Comparison of ENCODE assay signal across 28 mouse cellular contexts in the genomic region with DNA sequence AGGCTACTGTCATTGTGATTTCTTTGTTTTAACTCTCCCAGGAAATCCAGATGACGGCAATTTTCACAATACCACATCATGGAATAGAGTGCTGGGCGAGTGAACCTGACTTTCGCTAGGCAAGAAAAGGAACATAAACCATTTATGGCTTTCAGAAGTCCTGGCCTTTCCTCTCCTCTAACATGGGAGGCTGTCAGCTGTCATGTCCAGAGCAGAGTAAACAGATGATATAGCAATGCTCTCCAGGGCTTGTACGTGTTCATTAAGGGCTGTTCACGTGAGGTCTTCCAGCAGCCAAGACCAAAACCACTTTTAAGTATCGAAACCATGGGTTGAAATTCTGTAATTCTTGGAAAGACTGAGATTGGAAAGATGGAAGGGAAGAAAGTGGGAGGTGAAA.
A peak's percentile ranks its signal among the peaks of the same experiment; 100 is the strongest.
DNase-seq lines count a peak whose midpoint lies in the region; ATAC-seq lines count a peak whose summit lies in the region.
"Had no signal": no experiment of that assay in that cellular context is flagged by ENCODE, and none has a peak within 500 bp of the region (broad histone marks: within the 10 kb centered on the region; RNA-seq: fewer than 3 reads in every experiment).

No protein-coding gene starts in this region.

- ATAC-seq in forebrain, embryonic 12.5 days (ENCODE audit: low FRiP score): no peak
- ATAC-seq in forebrain, embryonic 16.5 days: no peak
- ATAC-seq in midbrain, embryonic 16.5 days: no peak
- peak; percentile 23; the same call in 1 of the 2 replicates for ATAC-seq in neural tube, embryonic 12.5 days (ENCODE audit: low FRiP score, low read depth)
- no peak for ATAC-seq in neural tube, embryonic 15.5 days (ENCODE audit: low FRiP score)
- ATAC-seq: hindbrain, embryonic 16.5 days; intestine, embryonic 15.5 days; Patski had no signal

- no peak overlapping the region for H3K4me2 ChIP-seq in forebrain, embryonic 12.5 days
- no peak overlapping the region for H3K4me2 ChIP-seq in forebrain, embryonic 16.5 days (ENCODE audit: low read length)
- H3K4me2 ChIP-seq in midbrain, embryonic 16.5 days (ENCODE audit: low read length): no peak overlapping the region
- H3K4me2 ChIP-seq in neural tube, embryonic 12.5 days (replicated peaks): no peak overlapping the region; the same call in 1 of the 2 replicates
- no peak overlapping the region for H3K4me2 ChIP-seq in neural tube, embryonic 15.5 days
- H3K4me2 ChIP-seq: embryonic facial prominence, embryonic 15.5 days; heart, embryonic 15.5 days; intestine, embryonic 15.5 days; limb, embryonic 13.5 days; liver, embryonic 11.5 days had no signal

- WGBS in forebrain, embryonic 12.5 days: 61% methylated on average over 6 of the region's 6 CpGs
- 45% methylated on average over 6 of the region's 6 CpGs for WGBS in forebrain, embryonic 16.5 days
- 68% methylated on average over 6 of the region's 6 CpGs for WGBS in midbrain, embryonic 10.5 days
- WGBS in midbrain, embryonic 16.5 days: 36% methylated on average over 6 of the region's 6 CpGs
- WGBS in neural tube, embryonic 12.5 days: 23% methylated on average over 6 of the region's 6 CpGs
- WGBS in neural tube, embryonic 15.5 days: 23% methylated on average over 6 of the region's 6 CpGs

- H3K4me1 ChIP-seq in forebrain, embryonic 12.5 days: peaks cover 38% of the 10 kb centered on the region
- peaks cover 13% of the 10 kb centered on the region for H3K4me1 ChIP-seq in forebrain, embryonic 16.5 days (replicated peaks; ENCODE audit: control insufficient read depth, insufficient read depth, low read length)
- peaks cover 57% of the 10 kb centered on the region for H3K4me1 ChIP-seq in midbrain, embryonic 10.5 days
- peaks cover 12% of the 10 kb centered on the region for H3K4me1 ChIP-seq in midbrain, embryonic 16.5 days (ENCODE audit: control insufficient read depth, insufficient read depth, low read length)
- peaks cover 17% of the 10 kb centered on the region for H3K4me1 ChIP-seq in neural tube, embryonic 12.5 days
- peaks cover 10% of the 10 kb centered on the region; the same call in 1 of the 2 replicates for H3K4me1 ChIP-seq in neural tube, embryonic 15.5 days
- H3K4me1 ChIP-seq: embryonic facial prominence, embryonic 15.5 days; heart, embryonic 10.5 days; intestine, embryonic 15.5 days; limb, embryonic 13.5 days had no signal

- no peak overlapping the region for H3K9ac ChIP-seq in forebrain, embryonic 12.5 days
- no peak overlapping the region for H3K9ac ChIP-seq in forebrain, embryonic 16.5 days (replicated peaks; ENCODE audit: low read depth, low read length)
- no peak overlapping the region for H3K9ac ChIP-seq in midbrain, embryonic 16.5 days (ENCODE audit: low read depth, low read length)
- H3K9ac ChIP-seq in neural tube, embryonic 12.5 days: no peak overlapping the region
- no peak overlapping the region for H3K9ac ChIP-seq in neural tube, embryonic 15.5 days (replicated peaks)
- H3K9ac ChIP-seq: embryonic facial prominence, embryonic 15.5 days; heart, embryonic 15.5 days; intestine, embryonic 15.5 days; limb, embryonic 13.5 days had no signal

- DNase-seq in midbrain, embryonic 10.5 days (ENCODE audit: low spot score): no peak
- DNase-seq in lung, adult 18-20 months: no peak
- DNase-seq in right cerebral cortex, postnatal 10 days (ENCODE audit: low spot score in 2 of 2): no peak
- DNase-seq: adrenal gland, postnatal 10 days; cerebellum, adult 11 months; cerebellum, adult 9-11 months; gastrocnemius, postnatal 25 days; heart, adult 11 months; kidney, adult 2 months; kidney, postnatal 4 days; lung, postnatal 36 days; spleen, adult 18-20 months; thymus, postnatal 14 days had no signal

- no peaks in the 10 kb centered on the region for H3K27me3 ChIP-seq in forebrain, embryonic 12.5 days
- no peaks in the 10 kb centered on the region for H3K27me3 ChIP-seq in forebrain, embryonic 16.5 days (replicated peaks; ENCODE audit: control insufficient read depth, insufficient read depth, low read length)
- H3K27me3 ChIP-seq in midbrain, embryonic 10.5 days (ENCODE audit: low read depth, poor library complexity, severe bottlenecking): peaks cover 45% of the 10 kb centered on the region
- H3K27me3 ChIP-seq in midbrain, embryonic 16.5 days (ENCODE audit: control insufficient read depth, insufficient read depth, low read depth, low read length): no peaks in the 10 kb centered on the region
- no peaks in the 10 kb centered on the region for H3K27me3 ChIP-seq in neural tube, embryonic 12.5 days (replicated peaks)
- no peaks in the 10 kb centered on the region for H3K27me3 ChIP-seq in neural tube, embryonic 15.5 days (replicated peaks)
- H3K27me3 ChIP-seq: embryonic facial prominence, embryonic 15.5 days; heart, embryonic 15.5 days; intestine, embryonic 15.5 days; limb, embryonic 13.5 days; Patski had no signal

- no peak overlapping the region for H3K4me3 ChIP-seq in forebrain, embryonic 12.5 days (replicated peaks)
- no peak overlapping the region for H3K4me3 ChIP-seq in forebrain, embryonic 16.5 days (replicated peaks; ENCODE audit: low read length)
- no peak overlapping the region for H3K4me3 ChIP-seq in midbrain, embryonic 10.5 days
- no peak overlapping the region for H3K4me3 ChIP-seq in midbrain, embryonic 16.5 days (ENCODE audit: low read depth, low read length)
- no peak overlapping the region for H3K4me3 ChIP-seq in neural tube, embryonic 12.5 days
- H3K4me3 ChIP-seq in neural tube, embryonic 15.5 days (replicated peaks): no peak overlapping the region
- H3K4me3 ChIP-seq: embryonic facial prominence, embryonic 10.5 days; embryonic facial prominence, embryonic 15.5 days; heart, embryonic 10.5 days; heart, embryonic 15.5 days; intestine, embryonic 15.5 days; limb, embryonic 13.5 days had no signal

- H3K9me3 ChIP-seq in forebrain, embryonic 12.5 days: no peaks in the 10 kb centered on the region
- no peaks in the 10 kb centered on the region for H3K9me3 ChIP-seq in forebrain, embryonic 16.5 days (ENCODE audit: control insufficient read depth, low read length)
- H3K9me3 ChIP-seq in midbrain, embryonic 10.5 days (replicated peaks): no peaks in the 10 kb centered on the region
- H3K9me3 ChIP-seq in midbrain, embryonic 16.5 days (replicated peaks; ENCODE audit: control insufficient read depth, low read length, poor library complexity, severe bottlenecking): no peaks in the 10 kb centered on the region
- no peaks in the 10 kb centered on the region for H3K9me3 ChIP-seq in neural tube, embryonic 12.5 days
- no peaks in the 10 kb centered on the region for H3K9me3 ChIP-seq in neural tube, embryonic 15.5 days (replicated peaks)
- H3K9me3 ChIP-seq: embryonic facial prominence, embryonic 10.5 days; embryonic facial prominence, embryonic 15.5 days; heart, embryonic 10.5 days; heart, embryonic 15.5 days; intestine, embryonic 15.5 days; limb, embryonic 13.5 days had no signal

- no peaks in the 10 kb centered on the region for H3K36me3 ChIP-seq in forebrain, embryonic 12.5 days (replicated peaks)
- no peaks in the 10 kb centered on the region for H3K36me3 ChIP-seq in forebrain, embryonic 16.5 days (ENCODE audit: control insufficient read depth, insufficient read depth)
- no peaks in the 10 kb centered on the region for H3K36me3 ChIP-seq in midbrain, embryonic 10.5 days
- no peaks in the 10 kb centered on the region for H3K36me3 ChIP-seq in midbrain, embryonic 16.5 days (ENCODE audit: control insufficient read depth, insufficient read depth, low read length)
- H3K36me3 ChIP-seq in neural tube, embryonic 12.5 days: no peaks in the 10 kb centered on the region
- H3K36me3 ChIP-seq in neural tube, embryonic 15.5 days: no peaks in the 10 kb centered on the region
- H3K36me3 ChIP-seq: embryonic facial prominence, embryonic 10.5 days; embryonic facial prominence, embryonic 15.5 days; heart, embryonic 10.5 days; heart, embryonic 15.5 days; intestine, embryonic 15.5 days; limb, embryonic 13.5 days had no signal

- peak overlapping the region; percentile 48; the same call in 1 of the 2 replicates for H3K27ac ChIP-seq in forebrain, embryonic 12.5 days
- no peak overlapping the region; the same call in 1 of the 2 replicates for H3K27ac ChIP-seq in forebrain, embryonic 16.5 days (ENCODE audit: low read length)
- H3K27ac ChIP-seq in midbrain, embryonic 10.5 days (replicated peaks): peak overlapping the region; percentile 71
- no peak overlapping the region for H3K27ac ChIP-seq in midbrain, embryonic 16.5 days (ENCODE audit: low read length)
- H3K27ac ChIP-seq in neural tube, embryonic 12.5 days: no peak overlapping the region
- H3K27ac ChIP-seq in neural tube, embryonic 15.5 days (replicated peaks): no peak overlapping the region
- H3K27ac ChIP-seq: embryonic facial prominence, embryonic 10.5 days; embryonic facial prominence, embryonic 15.5 days; heart, embryonic 10.5 days; heart, embryonic 15.5 days; intestine, embryonic 15.5 days; kidney, postnatal 0 days; limb, embryonic 13.5 days had no signal

Comparison
In these comparisons a context has a peak if more than half of its experiments do, and no peak if none do; other contexts are left out.
1. H3K27ac ChIP-seq: peak in forebrain, embryonic 12.5 days (single experiment) and midbrain, embryonic 10.5 days (single experiment); none in forebrain, embryonic 16.5 days (single experiment), midbrain, embryonic 16.5 days (single experiment), neural tube, embryonic 12.5 days (single experiment) and neural tube, embryonic 15.5 days (single experiment).